Mouse (Mus musculus) CH12.LX (cell line): Measurements from ENCODE around the gene Ip6k1. TPM values are rescaled to one million over a fixed set of nuclear protein-coding genes. Genes with fewer than 3 reads are reported as not detected.
A peak's percentile ranks its signal among the peaks of the same experiment; 100 is the strongest.

Experiments
- DNase-seq: peaks from one replicate; pipeline ENCODE4 v3.0.0-alpha.2; 2013; ENCODE audit errors: extremely low read depth
- H3K27ac ChIP-seq: 2 replicates; pipeline ENCODE4 v1.5.1; 2012; ENCODE audit warnings: low read depth, mild to moderate bottlenecking, control low read depth, moderate library complexity; ENCODE audit not compliant: insufficient read depth
- H3K27me3 ChIP-seq: replicated peaks from 2 replicates; pipeline ENCODE3; 2012; ENCODE audit warnings: inconsistent platforms
- H3K36me3 ChIP-seq, 2 experiments: replicated peaks in 1 of 2; 2 replicates each; pipeline versions ENCODE3 to v1.6.1; 2012; ENCODE audit warnings: inconsistent platforms in 1 of 2, low read length in 1 of 2, mild to moderate bottlenecking in 1 of 2, mixed read lengths in 1 of 2, moderate library complexity in 1 of 2; ENCODE audit not compliant: control insufficient read depth in 1 of 2, insufficient read depth in 1 of 2
- H3K4me1 ChIP-seq, 2 experiments: 2 replicates each; pipeline ENCODE4 v1.6.1; 2012; ENCODE audit warnings: inconsistent platforms in 1 of 2, moderate library complexity in 1 of 2; ENCODE audit not compliant: insufficient read depth in 2 of 2, control insufficient read depth in 1 of 2
- H3K4me2 ChIP-seq: 2 replicates; pipeline ENCODE4 v1.6.1; 2012; ENCODE audit warnings: low read depth, mild to moderate bottlenecking, control low read depth; ENCODE audit not compliant: poor library complexity, insufficient read depth, severe bottlenecking
- H3K4me3 ChIP-seq, 3 experiments: fragments of 150-350 bp in 1 of 3; sonication (generic) in 1 of 3; replicated peaks in 1 of 3; 2 replicates each; pipeline versions ENCODE3 to v1.5.1; 2011 to 2012; ENCODE audit warnings: low read depth in 2 of 3, low read length in 2 of 3, mild to moderate bottlenecking in 2 of 3, moderate library complexity in 2 of 3, control low read depth in 1 of 3, improper control_type of control experiment in 1 of 3, inconsistent platforms in 1 of 3, mixed read lengths in 1 of 3; ENCODE audit not compliant: poor library complexity in 1 of 3
- H3K79me2 ChIP-seq: replicated peaks from 2 replicates; pipeline ENCODE4 v1.6.1; 2012; ENCODE audit warnings: mild to moderate bottlenecking, moderate library complexity; ENCODE audit not compliant: control insufficient read depth, poor library complexity, insufficient read depth, severe bottlenecking; ENCODE audit errors: extremely low read depth
- H3K9ac ChIP-seq: 2 replicates; pipeline ENCODE4 v1.6.1; 2012; ENCODE audit warnings: low read depth, mild to moderate bottlenecking, control low read depth, moderate library complexity; ENCODE audit not compliant: insufficient read depth
- H3K9me3 ChIP-seq: replicated peaks from 2 replicates; pipeline ENCODE3; 2012; ENCODE audit warnings: low read length, inconsistent platforms, mixed read lengths
- CHD1 ChIP-seq: IDR thresholded peaks from 2 replicates; pipeline ENCODE4 v1.6.1; 2012; ENCODE audit warnings: low read depth, low read length, improper control_type of control experiment, inconsistent platforms
- CHD2 ChIP-seq: IDR thresholded peaks from 2 replicates; pipeline ENCODE4 v1.6.1; 2011; ENCODE audit warnings: low read length, improper control_type of control experiment
- ELF1 ChIP-seq: IDR thresholded peaks from 2 replicates; pipeline ENCODE4 v1.6.1; 2014; ENCODE audit warnings: low read depth, mild to moderate bottlenecking, inconsistent platforms, low read length, improper control_type of control experiment
- EP300 ChIP-seq: IDR thresholded peaks from 2 replicates; pipeline ENCODE4 v1.6.1; 2011; ENCODE audit warnings: low read length, improper control_type of control experiment
- ETS1 ChIP-seq: conservative IDR thresholded peaks from 2 replicates; pipeline ENCODE4 v1.6.1; 2012; ENCODE audit warnings: low read depth, mild to moderate bottlenecking, inconsistent platforms, low read length, improper control_type of control experiment, moderate library complexity
- HCFC1 ChIP-seq: IDR thresholded peaks from 2 replicates; pipeline ENCODE4 v1.6.1; 2012; ENCODE audit warnings: low read depth, mild to moderate bottlenecking, inconsistent platforms, low read length, improper control_type of control experiment
- IRF4 ChIP-seq: IDR thresholded peaks from 2 replicates; pipeline ENCODE4 v1.6.1; 2014; ENCODE audit warnings: low read depth, mild to moderate bottlenecking, inconsistent platforms, low read length, improper control_type of control experiment
- JUND ChIP-seq: conservative IDR thresholded peaks from 2 replicates; pipeline ENCODE4 v1.6.1; 2011; ENCODE audit warnings: low read depth, low read length, improper control_type of control experiment
- MAFK ChIP-seq: IDR thresholded peaks from 2 replicates; pipeline ENCODE4 v1.6.1; 2011; ENCODE audit warnings: low read length, improper control_type of control experiment; ENCODE audit not compliant: insufficient replicate concordance
- MXI1 ChIP-seq: IDR thresholded peaks from 2 replicates; pipeline ENCODE4 v1.6.1; 2011; ENCODE audit warnings: mild to moderate bottlenecking, low read depth, low read length, improper control_type of control experiment
- MYC ChIP-seq: IDR thresholded peaks from 2 replicates; pipeline ENCODE4 v1.6.1; 2011; ENCODE audit warnings: low read depth, mild to moderate bottlenecking, improper control_type of control experiment, low read length
- NELFE ChIP-seq: IDR thresholded peaks from 2 replicates; pipeline ENCODE4 v1.6.1; 2011; ENCODE audit warnings: low read depth, low read length, improper control_type of control experiment
- POLR2A ChIP-seq: IDR thresholded peaks from 2 replicates; pipeline ENCODE4 v1.6.1; 2011; ENCODE audit warnings: low read depth, mild to moderate bottlenecking, improper control_type of control experiment, low read length
- POLR2AphosphoS2 ChIP-seq: IDR thresholded peaks from 2 replicates; pipeline ENCODE4 v1.6.1; 2011; ENCODE audit warnings: low read depth, low read length, improper control_type of control experiment
- RCOR1 ChIP-seq: conservative IDR thresholded peaks from 2 replicates; pipeline ENCODE4 v1.6.1; 2012; ENCODE audit warnings: low read depth, mild to moderate bottlenecking, inconsistent platforms, low read length, improper control_type of control experiment
- SIN3A ChIP-seq: IDR thresholded peaks from 2 replicates; pipeline ENCODE4 v1.6.1; 2012; ENCODE audit warnings: low read length, improper control_type of control experiment, inconsistent platforms
- TBP ChIP-seq: conservative IDR thresholded peaks from 2 replicates; pipeline ENCODE4 v1.6.1; 2011; ENCODE audit warnings: low read depth, low read length, improper control_type of control experiment
- TCF12 ChIP-seq: IDR thresholded peaks from 2 replicates; pipeline ENCODE4 v1.6.1; 2014; ENCODE audit warnings: low read depth, mild to moderate bottlenecking, inconsistent platforms, low read length, improper control_type of control experiment
- ZC3H11A ChIP-seq: IDR thresholded peaks from 2 replicates; pipeline ENCODE4 v1.6.1; 2012; ENCODE audit warnings: low read depth, mild to moderate bottlenecking, inconsistent platforms, low read length, improper control_type of control experiment
- ZKSCAN1 ChIP-seq: IDR thresholded peaks from 2 replicates; pipeline ENCODE4 v1.6.1; 2012; ENCODE audit warnings: low read depth, inconsistent platforms, low read length, improper control_type of control experiment, borderline replicate concordance
- ZMIZ1 ChIP-seq: IDR thresholded peaks from 2 replicates; pipeline ENCODE4 v1.6.1; 2012; ENCODE audit warnings: low read depth, mild to moderate bottlenecking, inconsistent platforms, low read length, improper control_type of control experiment
- ZNF384 ChIP-seq: IDR thresholded peaks from 2 replicates; pipeline ENCODE4 v1.6.1; 2012; ENCODE audit warnings: low read depth, low read length, improper control_type of control experiment, inconsistent platforms
- dilution Hi-C: fragments of 300-500 bp; cut with MboI; formaldehyde crosslinking; loops from 2 replicates; pipeline ENCODE4 v1.14.3; 2020; ENCODE audit warnings: low sequenced_read_pairs; ENCODE audit not compliant: extremely low pct_unique_long_range_greater_than_20kb, extremely low pct_ligation_motif_present
- in situ Hi-C: fragments of 300-500 bp; cut with MboI; formaldehyde crosslinking; loops from 3 replicates; pipeline ENCODE4 v1.14.3; 2019; ENCODE audit warnings: low sequenced_read_pairs, low pct_ligation_motif_present, low pct_unique_long_range_greater_than_20kb, mixed read lengths
- polyA plus RNA-seq: library from polyadenylated mRNA; unstranded; fragments of >175 nt; gene quantifications from 2 replicates; pipeline ENCODE4 v1.2.1, GENCODE M21; 2012; ENCODE audit warnings: low read depth; ENCODE audit not compliant: insufficient read length
- total RNA-seq, 2 experiments: library from RNA; depleted of rRNA; stranded (reverse); fragments of 300-350 nt in 1 of 2; fragments of >200 nt in 1 of 2; gene quantifications; 2 replicates each; pipeline ENCODE4 v1.2.3; 2012 to 2014

The Ip6k1 gene
- total and polyA plus RNA-seq, 3 experiments: 26.0 to 40.7 (median 27.1) TPM

GRCm38 (mm10) chr9:107975399-107976386 is 26.6 kb upstream of the Ip6k1 start, which contains the start of gene Uba7:
Gene Uba7, plus strand, starts transcription at chr9:107975505.
- peak within 1 kb of the TSS; percentile 91 for H3K9ac ChIP-seq
- TF ChIP-seq MAFK: no peak
- 0 out of 2 replicates have a peak, but pooled peaks have one; percentile 60 for TF ChIP-seq EP300
- peak; percentile 78; the same call in 1 of the 2 replicates for TF ChIP-seq MXI1
- TF ChIP-seq NELFE: peak; percentile 67
- peak; percentile 64; the same call in 1 of the 2 replicates for TF ChIP-seq ZMIZ1
- no peak for TF ChIP-seq CHD2
- no peak for TF ChIP-seq ZC3H11A
- 0 out of 2 replicates have a peak, but pooled peaks have one; percentile 33 for TF ChIP-seq POLR2AphosphoS2
- TF ChIP-seq POLR2A: peak; percentile 71
- peak; percentile 90 for TF ChIP-seq ETS1
- no peak for TF ChIP-seq ZNF384
- TF ChIP-seq CHD1: no peak
- TF ChIP-seq IRF4: peak; percentile 86
- peak; percentile 82 for TF ChIP-seq SIN3A
- no peak for TF ChIP-seq RCOR1
- TF ChIP-seq MYC: 0 out of 2 replicates have a peak, but pooled peaks have one; percentile 43
- TF ChIP-seq ZKSCAN1: peak; percentile 13; the same call in 1 of the 2 replicates
- TF ChIP-seq HCFC1: peak; percentile 48
- TF ChIP-seq JUND: 0 out of 2 replicates have a peak, but pooled peaks have one; percentile 26
- peak; percentile 70 for TF ChIP-seq ELF1
- peak; percentile 66; the same call in 1 of the 2 replicates for TF ChIP-seq TCF12
- peak; percentile 74 for TF ChIP-seq TBP
- TF ChIP-seq, all 38 proteins: peak for 16
- Histone ChIP-seq H3K4me1 (peaks cover 9 to 41% of the 10 kb centered on the region in 2 experiments), H3K4me2 (peak within 1 kb of the TSS; percentile 88), H3K4me3 (peak within 1 kb of the TSS; percentile 64 to 72 (median 66)), H3K27me3 (no peaks in the 10 kb centered on the region), H3K79me2 (no peaks in the 10 kb centered on the region), H3K9me3 (no peaks in the 10 kb centered on the region), H3K36me3 (peaks cover 44 to 70% of the 10 kb centered on the region in 2 experiments), H3K27ac (peak within 1 kb of the TSS; percentile 91)
- dilution Hi-C loops: no loop called here
- in situ Hi-C loops: no loop called here
- peak; percentile 92 for DNase-seq
